Mouse (Mus musculus) limb, embryonic 14.5 days (tissue): ENCODE results near the gene Camk1g. TPM values are rescaled to one million over a fixed set of nuclear protein-coding genes. Genes with fewer than 3 reads are reported as not detected.

ENCODE experiments used
- ATAC-seq: fragments of 200-750 bp; cut with Nextera tagmentation; 2 replicates; pipeline ENCODE4 v1.8.0; 2017; ENCODE audit warnings: low read depth, moderate number of reproducible peaks, moderate TSS enrichment; ENCODE audit not compliant: low FRiP score
- DNase-seq: peaks from one replicate; pipeline ENCODE4 v3.0.0-alpha.2; 2015; ENCODE audit warnings: low spot score
- H3K27ac ChIP-seq: fragments of 300-500 bp; sonication (generic); replicated peaks from 2 replicates; pipeline ENCODE4 v1.5.1; 2014; ENCODE audit warnings: low read depth, mild to moderate bottlenecking, low read length, moderate library complexity, mixed read lengths
- H3K27me3 ChIP-seq: fragments of 300-500 bp; sonication (generic); 2 replicates; pipeline ENCODE4 v1.6.1; 2014; ENCODE audit warnings: low read length, mixed read lengths; ENCODE audit not compliant: control insufficient read depth, insufficient read depth
- H3K36me3 ChIP-seq: fragments of 300-500 bp; sonication (generic); 2 replicates; pipeline ENCODE4 v1.6.1; 2014; ENCODE audit warnings: mild to moderate bottlenecking, low read length, moderate library complexity, mixed read lengths; ENCODE audit not compliant: control insufficient read depth, insufficient read depth
- H3K4me1 ChIP-seq: fragments of 300-500 bp; sonication (generic); 2 replicates; pipeline ENCODE4 v1.6.1; 2014; ENCODE audit warnings: antibody characterized with exemption, low read length, mixed read lengths; ENCODE audit not compliant: control insufficient read depth, insufficient read depth
- H3K4me2 ChIP-seq: fragments of 300-500 bp; sonication (generic); replicated peaks from 2 replicates; pipeline ENCODE4 v1.6.1; 2014; ENCODE audit warnings: low read depth, mild to moderate bottlenecking, low read length, moderate library complexity; ENCODE audit not compliant: severe bottlenecking
- H3K4me3 ChIP-seq: fragments of 300-500 bp; sonication (generic); replicated peaks from 2 replicates; pipeline ENCODE4 v1.5.1; 2014; ENCODE audit warnings: low read length
- H3K9ac ChIP-seq: fragments of 300-500 bp; sonication (generic); 2 replicates; pipeline ENCODE4 v1.6.1; 2014; ENCODE audit warnings: mild to moderate bottlenecking, low read depth, low read length, moderate library complexity; ENCODE audit not compliant: severe bottlenecking
- H3K9me3 ChIP-seq: fragments of 300-500 bp; sonication (generic); 2 replicates; pipeline ENCODE4 v1.6.1; 2016; ENCODE audit warnings: low read length; ENCODE audit not compliant: control insufficient read depth
- POLR2A ChIP-seq: fragments of 200-500 bp; IDR thresholded peaks from 2 replicates; pipeline ENCODE4 v1.8.0; 2012; ENCODE audit warnings: inconsistent platforms, mild to moderate bottlenecking, moderate library complexity, borderline replicate concordance; ENCODE audit not compliant: insufficient read depth, insufficient read length; ENCODE audit errors: extremely low read depth
- WGBS: fragments of 180-500 bp; shearing (Covaris S2); extraction: QIAGEN DNeasy Blood & Tissue Kit; methylation state at CpG from one replicate; pipeline ENCODE4 v1.1.7; 2014; 5-methylcytosine and 5-hydroxymethylcytosine counted together
- polyA plus RNA-seq, 2 experiments: library from polyadenylated mRNA; depleted of rRNA in 1 of 2; stranded (reverse) in 1 of 2; unstranded in 1 of 2; fragments of >200 nt; fragmentation: Nextera tagmentation in 1 of 2; extraction: Ambion mirVana in 1 of 2; gene quantifications; 2 replicates each; pipeline versions ENCODE4 v1.2.1 to v1.2.3; 2012 to 2014

Gene Camk1g
- polyA plus RNA-seq, 2 experiments = 9.1 to 9.8 TPM

DNA sequence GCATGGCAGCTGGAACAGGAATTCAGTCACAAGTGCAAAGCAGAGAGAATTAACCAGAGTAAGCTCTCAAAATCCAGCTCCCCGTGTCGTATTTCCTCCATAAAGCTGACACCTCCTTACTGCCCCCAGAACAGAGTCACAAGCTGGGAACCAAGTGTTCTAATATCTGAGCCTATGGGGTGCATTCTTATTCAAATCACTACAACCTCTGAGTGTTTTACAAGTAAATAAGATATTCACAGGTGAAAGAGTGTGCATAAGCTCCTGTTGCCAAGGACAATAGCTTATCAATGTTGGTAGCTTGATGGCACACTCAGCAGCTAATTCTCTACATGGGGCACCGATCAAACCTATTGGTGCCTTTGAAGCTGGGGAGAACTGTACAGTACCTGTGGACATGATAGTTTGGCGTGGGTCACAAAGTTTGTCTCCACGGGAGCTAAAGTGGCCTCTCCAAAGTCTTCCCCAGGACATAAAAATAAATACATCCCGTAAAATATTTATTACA, 3.9 kb upstream of the Camk1g start:
- no peak for DNase-seq
- H3K27me3 ChIP-seq = no peaks in the 10 kb centered on the region
- ATAC-seq = no peak
- no peaks in the 10 kb centered on the region for H3K9me3 ChIP-seq
- H3K4me1 ChIP-seq = peaks cover 14% of the 10 kb centered on the region; the same call in 1 of the 2 replicates
- H3K4me2 ChIP-seq = no peak overlapping the region
- WGBS = 49% methylated on average over 6 of the region's 6 CpGs
- TF ChIP-seq POLR2A = no peak
- H3K36me3 ChIP-seq = no peaks in the 10 kb centered on the region
- H3K27ac ChIP-seq = no peak overlapping the region
- no peak overlapping the region for H3K4me3 ChIP-seq
- H3K9ac ChIP-seq = no peak overlapping the region

DNA sequence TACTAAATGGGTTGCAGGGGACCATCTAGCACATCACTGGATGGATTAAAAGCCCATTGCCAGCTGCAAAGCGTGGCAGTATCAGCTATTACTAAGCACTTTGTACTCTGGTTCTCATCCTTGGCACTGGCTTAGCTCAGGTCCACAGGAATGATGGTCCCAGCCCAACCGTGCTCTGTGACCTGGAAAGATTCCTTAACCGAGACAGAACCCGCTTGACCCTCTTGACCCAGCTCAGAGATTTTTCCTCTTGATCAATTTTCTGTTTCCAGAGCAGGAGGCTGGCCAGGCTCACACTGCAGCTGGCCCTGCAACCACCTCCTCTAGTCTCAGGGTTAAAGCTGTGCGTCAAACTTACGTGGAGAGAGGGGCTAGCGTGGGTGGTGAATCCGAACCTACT, 1.0 kb downstream of the Camk1g start:
- Histone ChIP-seq H3K4me2 (peak overlapping the region; percentile 49), H3K27ac (no peak overlapping the region), H3K9ac (peak overlapping the region; percentile 52; the same call in 1 of the 2 replicates), H3K27me3 (no peaks in the 10 kb centered on the region), H3K4me1 (peaks cover 18% of the 10 kb centered on the region), H3K4me3 (peak overlapping the region; percentile 43), H3K9me3 (no peaks in the 10 kb centered on the region), H3K36me3 (no peaks in the 10 kb centered on the region)
- ATAC-seq (no peak), DNase-seq (no peak)
- WGBS = 47% methylated on average over 8 of the region's 8 CpGs
- TF ChIP-seq POLR2A = no peak

DNA sequence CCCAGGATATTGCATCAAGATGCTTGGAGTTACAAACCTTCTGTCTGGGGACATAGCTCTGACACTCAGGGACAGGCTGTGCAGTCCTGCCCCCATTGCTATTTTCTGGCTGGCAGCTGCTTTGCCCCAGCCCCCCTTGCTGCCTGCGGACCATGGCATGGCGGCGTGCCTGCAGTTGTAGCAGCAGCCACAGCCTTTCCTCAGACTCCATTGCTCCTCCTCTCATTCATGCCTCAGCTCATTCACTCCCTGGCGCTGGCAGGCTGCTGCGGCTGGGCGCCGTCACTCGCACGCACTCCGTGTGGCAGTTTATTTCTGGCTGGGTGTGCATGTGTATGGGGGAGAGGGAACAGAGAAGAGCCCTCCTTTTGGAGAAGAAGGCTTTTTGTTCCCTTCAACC, 2.0 kb downstream of the Camk1g start:
- no peak for TF ChIP-seq POLR2A
- Histone ChIP-seq H3K27ac (no peak overlapping the region), H3K27me3 (no peaks in the 10 kb centered on the region), H3K4me1 (peaks cover 18% of the 10 kb centered on the region), H3K9ac (no peak overlapping the region), H3K4me2 (peak overlapping the region; percentile 1; the same call in 1 of the 2 replicates), H3K9me3 (no peaks in the 10 kb centered on the region), H3K4me3 (no peak overlapping the region), H3K36me3 (no peaks in the 10 kb centered on the region)
- DNase-seq (no peak), ATAC-seq (no peak)
- whole genome bisulfite sequencing = 31% methylated on average over 10 of the region's 10 CpGs

DNA sequence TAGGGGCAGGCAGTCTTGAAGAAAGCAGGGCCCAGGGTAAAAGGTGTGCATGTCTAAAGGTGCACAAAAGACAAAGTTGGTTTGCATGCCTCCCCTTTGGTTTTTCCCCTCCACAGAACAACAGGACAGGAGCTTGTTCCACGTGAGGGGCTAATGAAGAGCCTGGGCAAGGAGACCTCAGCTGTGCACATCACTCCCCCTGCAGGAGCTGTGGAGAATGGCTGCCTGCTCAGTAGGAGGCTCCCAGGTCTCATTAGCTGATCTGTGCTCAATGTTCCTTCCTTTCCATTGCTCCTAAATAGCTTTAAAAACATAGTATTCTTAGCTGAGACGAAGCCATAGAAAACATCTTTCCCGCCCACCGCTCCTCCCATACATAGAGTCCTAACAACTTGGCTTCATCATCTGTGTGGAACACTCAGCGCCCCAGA, 6.3 kb downstream of the Camk1g start:
- 0 out of 2 replicates have a peak, but pooled peaks cover 12% of the 10 kb centered on the region for H3K36me3 ChIP-seq
- no peak overlapping the region for H3K27ac ChIP-seq
- peak; percentile 17 for DNase-seq
- no peak for TF ChIP-seq POLR2A
- H3K9me3 ChIP-seq = no peaks in the 10 kb centered on the region
- H3K4me2 ChIP-seq = no peak overlapping the region
- no peak overlapping the region for H3K9ac ChIP-seq
- H3K4me3 ChIP-seq = no peak overlapping the region
- peaks cover 4% of the 10 kb centered on the region; the same call in 1 of the 2 replicates for H3K4me1 ChIP-seq
- H3K27me3 ChIP-seq = no peaks in the 10 kb centered on the region
- WGBS = 63% methylated on average over 5 of the region's 5 CpGs
- ATAC-seq = no peak

DNA sequence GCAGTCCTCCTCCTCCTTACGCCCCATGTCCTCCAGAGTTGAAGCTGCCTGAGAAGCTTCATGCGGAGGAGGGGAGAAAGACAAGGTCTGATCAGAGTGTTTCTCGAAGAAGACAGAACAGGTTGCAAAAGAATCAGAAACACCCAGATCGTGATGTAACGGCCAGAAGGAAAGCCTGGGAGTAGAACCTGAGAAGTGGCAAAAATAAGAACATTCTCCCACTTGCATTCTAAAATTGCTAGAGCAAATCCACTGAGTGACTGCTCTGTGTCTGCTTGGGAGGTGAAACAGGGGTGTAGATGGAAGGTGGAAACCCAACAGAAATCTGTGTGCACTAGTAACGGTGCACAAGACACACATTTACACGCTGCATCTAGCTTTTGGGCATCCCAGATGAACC, 8.0 kb downstream of the Camk1g start:
- TF ChIP-seq POLR2A = no peak
- H3K36me3 ChIP-seq = 0 out of 2 replicates have a peak, but pooled peaks cover 12% of the 10 kb centered on the region
- H3K9me3 ChIP-seq = no peaks in the 10 kb centered on the region
- DNase-seq = no peak
- no peak overlapping the region for H3K4me3 ChIP-seq
- no peak overlapping the region for H3K4me2 ChIP-seq
- no peaks in the 10 kb centered on the region for H3K27me3 ChIP-seq
- no peak overlapping the region for H3K27ac ChIP-seq
- WGBS = 92% methylated on average over 7 of the region's 7 CpGs
- ATAC-seq = no peak
- H3K4me1 ChIP-seq = no peaks in the 10 kb centered on the region
- no peak overlapping the region for H3K9ac ChIP-seq

DNA sequence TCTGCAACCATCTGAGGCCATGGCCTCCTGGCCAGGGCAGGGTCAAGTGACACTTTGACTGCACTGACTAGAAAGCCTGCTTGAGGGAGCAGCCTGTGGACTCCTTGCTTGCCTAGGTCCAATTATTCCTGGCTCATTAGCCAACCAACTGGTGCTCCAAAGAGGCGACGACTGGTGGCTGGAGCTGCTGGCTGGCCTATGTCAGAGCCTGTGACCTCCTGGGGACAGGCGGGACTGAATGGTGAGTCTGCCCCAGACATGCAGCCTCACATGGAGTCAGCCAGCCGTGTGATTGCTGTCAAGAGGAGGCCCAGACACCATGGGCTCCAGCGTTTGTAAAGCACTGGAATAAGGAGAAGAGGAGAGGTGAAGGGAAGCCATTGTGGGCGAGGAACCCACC, 8.9 kb downstream of the Camk1g start:
- Histone ChIP-seq H3K4me1 (no peaks in the 10 kb centered on the region), H3K9ac (no peak overlapping the region), H3K4me2 (no peak overlapping the region), H3K27me3 (no peaks in the 10 kb centered on the region), H3K36me3 (peaks cover 12% of the 10 kb centered on the region; the same call in 1 of the 2 replicates), H3K9me3 (no peaks in the 10 kb centered on the region), H3K4me3 (no peak overlapping the region), H3K27ac (no peak overlapping the region)
- ATAC-seq (no peak), DNase-seq (no peak)
- TF ChIP-seq POLR2A = no peak
- WGBS = 51% methylated on average over 6 of the region's 6 CpGs
